Mouse (Mus musculus): ENCODE measurements around the gene Ubtf.
A peak's percentile ranks its signal among the peaks of the same experiment; 100 is the strongest.
"Not testable (repeated sequence)": the region's sequence is repeated elsewhere in the genome, so short reads cannot be mapped to it uniquely, and the experiment has no call there.

Gene Ubtf

GRCm38 (mm10) chr11:102293971-102294370 is 25.6 kb downstream of the Ubtf start:
- DNase-seq = no peak

DNA sequence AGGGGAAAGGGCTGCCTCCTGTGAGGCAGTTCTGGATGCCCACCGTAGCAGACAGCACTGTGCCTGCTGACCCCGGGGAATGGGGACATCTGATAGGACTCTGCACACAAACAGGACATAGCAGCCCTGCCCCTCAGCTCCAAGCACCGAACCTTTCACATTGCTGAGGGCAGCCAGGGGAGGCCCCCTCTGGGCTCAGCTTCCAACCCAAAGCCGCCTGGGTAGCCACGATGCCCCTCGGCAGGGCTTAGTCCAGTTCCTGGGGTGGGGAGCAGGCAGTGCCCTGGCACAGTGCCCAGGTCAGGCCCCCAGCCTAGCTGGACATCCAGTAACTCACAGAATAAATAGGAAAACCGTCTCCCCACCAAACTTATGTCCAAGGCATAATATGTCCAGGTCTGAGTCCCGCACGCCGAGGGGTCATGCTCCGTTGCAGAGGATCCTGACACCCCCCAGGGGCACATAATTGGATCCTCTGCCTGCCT is 28.4 kb downstream of the Ubtf start:
- DNase-seq = no peak

GRCm38 (mm10) chr11:102290141-102290540 is 29.4 kb downstream of the Ubtf start:
- DNase-seq = no peak

- DNase-seq = no peak
Measured at GRCm38 (mm10) chr11:102289511-102290100, 29.9 kb downstream of the Ubtf start.

- DNase-seq = no peak
Measured at GRCm38 (mm10) chr11:102288913-102289312, 30.6 kb downstream of the Ubtf start.

DNA sequence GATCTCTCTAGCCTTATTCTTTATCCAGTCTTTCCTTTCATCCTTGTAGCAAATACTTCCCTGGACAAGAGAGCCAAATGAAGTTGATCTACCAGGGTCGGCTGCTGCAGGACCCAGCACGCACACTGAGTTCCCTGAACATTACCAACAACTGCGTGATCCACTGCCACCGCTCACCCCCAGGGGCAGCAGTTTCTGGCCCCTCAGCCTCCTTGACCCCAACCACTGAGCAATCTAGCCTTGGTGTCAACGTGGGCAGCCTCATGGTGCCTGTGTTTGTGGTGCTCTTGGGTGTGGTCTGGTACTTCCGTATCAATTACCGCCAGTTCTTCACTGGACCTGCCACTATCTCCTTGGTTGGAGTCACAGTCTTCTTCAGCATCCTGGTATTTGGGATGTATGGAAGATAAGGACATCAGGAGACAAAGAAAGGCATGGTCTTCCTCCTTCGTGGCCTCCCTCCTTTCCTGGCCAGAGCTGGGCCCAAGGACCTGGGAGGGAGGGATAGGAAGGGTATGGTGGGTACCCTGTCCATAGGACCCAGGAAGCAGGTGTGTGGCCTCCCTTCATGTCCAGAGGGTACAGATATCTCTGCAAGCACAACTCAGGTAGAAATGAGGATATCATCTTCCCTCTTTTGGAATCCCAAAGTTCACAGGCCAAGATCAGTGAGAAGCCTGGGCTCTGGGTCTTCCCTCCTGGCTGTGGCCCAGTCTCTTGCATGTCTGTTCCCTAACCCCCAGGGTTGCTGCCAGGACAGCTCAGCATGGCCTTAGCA is 31.3 kb downstream of the Ubtf start:
- no peak for DNase-seq

- no peak for DNase-seq
Measured at GRCm38 (mm10) chr11:102287485-102287884, 32.1 kb downstream of the Ubtf start.

DNA sequence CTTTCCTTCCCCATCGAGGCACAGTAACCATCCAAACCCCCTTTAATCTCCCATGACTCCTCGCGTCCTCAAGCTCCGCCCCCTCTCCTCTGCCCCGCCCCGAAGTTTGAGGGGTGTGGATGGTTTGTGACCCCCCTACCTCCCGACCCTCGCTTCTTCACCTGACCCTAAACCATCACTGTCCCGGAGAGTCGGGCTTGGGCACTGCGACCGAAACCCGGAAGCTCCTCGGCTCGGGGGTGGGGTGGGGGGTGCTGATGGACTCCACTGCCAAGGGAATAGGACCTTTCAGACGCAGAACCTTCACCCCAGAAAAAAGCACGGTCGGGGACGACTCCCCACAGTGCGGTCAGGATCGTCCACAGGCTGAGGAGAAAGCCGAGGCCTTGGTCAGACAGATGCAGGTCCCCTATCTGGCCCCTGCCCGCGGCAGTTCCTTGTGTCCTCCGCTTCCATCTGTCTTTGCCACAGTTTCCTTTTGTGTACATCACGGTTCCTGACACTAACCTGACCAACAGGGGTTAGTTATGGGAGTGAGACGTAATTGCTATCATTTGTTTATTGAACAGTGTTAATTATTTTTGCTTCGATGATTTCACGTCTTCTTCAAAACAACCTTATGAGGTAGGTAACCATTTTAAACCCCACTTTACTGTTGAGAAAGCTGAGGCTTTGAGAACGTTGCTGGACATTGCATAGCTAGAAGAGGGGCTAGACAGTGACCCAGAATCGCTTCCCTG is 34.3 kb downstream of the Ubtf start:
- DNase-seq = no peak

DNA sequence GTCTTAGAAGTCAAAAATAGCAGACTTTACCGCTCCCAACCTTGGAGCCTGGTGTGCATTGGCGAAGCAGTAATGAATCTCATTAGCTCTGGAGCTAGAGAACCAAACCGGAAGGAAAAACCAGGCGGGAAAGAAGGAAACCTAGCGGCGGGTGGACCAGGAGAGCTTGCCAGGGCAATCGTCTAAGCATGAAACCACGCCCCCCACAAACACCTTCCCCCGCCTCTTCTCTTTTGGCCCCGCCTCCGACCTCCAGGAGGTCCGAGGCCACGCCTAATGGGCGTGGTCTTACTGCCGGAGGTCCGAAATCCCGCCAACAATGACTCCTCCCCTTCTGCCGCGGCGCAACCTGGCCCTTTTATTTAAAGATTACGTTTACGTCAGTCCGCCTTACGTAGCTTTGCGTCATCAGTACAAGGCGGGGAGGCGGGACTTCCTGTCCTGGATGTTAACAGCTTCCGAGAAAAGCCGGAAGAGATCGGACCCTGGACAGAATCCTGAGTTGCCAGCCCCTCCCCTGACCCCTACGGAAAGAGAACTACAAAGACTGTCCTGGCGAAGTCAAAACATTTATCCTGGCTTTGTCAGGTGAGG is 34.9 kb downstream of the Ubtf start, which contains the start of gene Tmub2:
Tmub2 (plus strand) TSS at position 431 of the 594 bp plus-strand sequence.
- peak; percentile 98 for DNase-seq

- DNase-seq = no peak
Measured at GRCm38 (mm10) chr11:102283922-102284321, 35.6 kb downstream of the Ubtf start.

DNA sequence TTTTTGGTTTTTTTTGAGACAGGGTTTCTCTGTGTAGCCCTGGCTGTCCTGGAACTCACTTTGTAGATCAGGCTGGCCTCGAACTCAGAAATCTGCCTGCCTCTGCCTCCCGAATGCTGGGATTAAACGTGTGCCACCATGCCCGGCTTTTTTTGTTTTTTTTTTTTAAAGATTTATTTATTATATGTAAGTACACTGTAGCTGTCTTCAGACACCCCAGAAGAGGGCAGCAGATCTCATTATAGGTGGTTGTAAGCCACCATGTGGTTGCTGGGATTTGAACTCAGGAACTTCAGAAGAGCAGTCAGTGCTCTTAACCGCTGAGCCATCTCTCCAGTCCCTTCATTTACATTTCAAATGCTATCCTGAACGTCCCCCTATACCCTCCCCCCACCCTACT is 39.3 kb downstream of the Ubtf start:
- not testable (repeated sequence) for DNase-seq

GRCm38 (mm10) chr11:102279595-102279994 is 39.9 kb downstream of the Ubtf start:
- no peak for DNase-seq

GRCm38 (mm10) chr11:102277754-102278153 is 41.8 kb downstream of the Ubtf start:
- no peak for DNase-seq

DNA sequence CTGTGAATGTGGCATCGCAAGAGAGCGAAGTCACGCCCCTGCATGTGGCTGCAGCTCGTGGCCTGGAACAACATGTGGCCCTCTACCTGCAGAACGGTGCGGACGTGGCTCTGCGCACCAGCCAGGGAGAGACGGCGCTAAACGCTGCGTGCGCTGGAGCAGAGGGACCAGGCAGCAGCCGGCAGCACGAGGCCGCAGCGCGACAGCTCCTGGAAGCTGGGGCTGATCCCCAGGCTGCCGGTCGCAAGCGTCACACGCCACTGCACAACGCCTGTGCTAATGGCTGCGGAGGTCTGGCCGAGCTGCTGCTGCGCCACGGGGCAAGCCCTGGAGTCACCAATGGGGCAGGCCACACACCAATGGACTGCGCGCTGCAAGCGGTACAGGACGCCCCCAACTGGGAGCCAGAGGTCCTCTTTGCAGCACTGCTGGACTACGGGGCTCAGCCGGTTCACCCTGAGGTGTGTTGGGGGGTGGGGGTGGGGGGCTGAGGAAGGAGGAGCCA is 43.1 kb downstream of the Ubtf start:
- DNase-seq = peak; percentile 50

- no peak for DNase-seq
Measured at GRCm38 (mm10) chr11:102268520-102269244, 50.9 kb downstream of the Ubtf start, which contains the start of gene Asb16. Asb16 (plus strand) TSS chr11:102268743.

DNA sequence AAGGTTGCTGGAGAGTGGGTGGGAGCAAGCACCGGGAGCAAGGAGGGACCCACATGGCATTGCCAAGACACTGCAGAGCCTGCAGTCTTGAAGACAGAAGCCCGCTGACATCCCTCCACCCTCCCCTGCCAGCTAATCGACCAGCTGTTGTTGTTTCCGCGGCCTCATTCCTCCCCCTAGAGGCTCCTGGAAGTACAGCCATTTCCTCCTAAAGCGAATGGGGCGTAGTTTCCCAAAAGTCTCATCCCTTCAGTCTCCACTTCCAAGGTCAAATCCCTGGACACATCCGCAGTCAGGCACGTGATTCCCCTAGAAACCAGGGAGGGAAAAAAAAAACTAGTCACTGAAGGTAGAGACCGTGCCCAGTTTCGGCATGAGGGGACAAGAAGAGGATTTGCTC is 52.1 kb downstream of the Ubtf start:
- DNase-seq = peak; percentile 73

- DNase-seq = no peak
Measured at GRCm38 (mm10) chr11:102266631-102267355, 52.7 kb downstream of the Ubtf start.

- DNase-seq = no peak
Measured at GRCm38 (mm10) chr11:102265816-102266215, 53.7 kb downstream of the Ubtf start.

GRCm38 (mm10) chr11:102263211-102263610 is 56.3 kb downstream of the Ubtf start:
- DNase-seq = peak; percentile 6

- DNase-seq = no peak
Measured at GRCm38 (mm10) chr11:102258521-102258920, 61.0 kb downstream of the Ubtf start.

GRCm38 (mm10) chr11:102258095-102258494 is 61.4 kb downstream of the Ubtf start:
- no peak for DNase-seq
